Mouse (Mus musculus): Measurements from ENCODE around the gene Klf7. TPM values are rescaled to one million over a fixed set of nuclear protein-coding genes. Genes with fewer than 3 reads are reported as not detected.
A peak's percentile ranks its signal among the peaks of the same experiment; 100 is the strongest.
"Not testable (repeated sequence)": the region's sequence is repeated elsewhere in the genome, so short reads cannot be mapped to it uniquely, and the experiment has no call there.

Gene Klf7
- polyA plus RNA-seq, 1 experiment from 2014 or later: 22.9 TPM

DNA sequence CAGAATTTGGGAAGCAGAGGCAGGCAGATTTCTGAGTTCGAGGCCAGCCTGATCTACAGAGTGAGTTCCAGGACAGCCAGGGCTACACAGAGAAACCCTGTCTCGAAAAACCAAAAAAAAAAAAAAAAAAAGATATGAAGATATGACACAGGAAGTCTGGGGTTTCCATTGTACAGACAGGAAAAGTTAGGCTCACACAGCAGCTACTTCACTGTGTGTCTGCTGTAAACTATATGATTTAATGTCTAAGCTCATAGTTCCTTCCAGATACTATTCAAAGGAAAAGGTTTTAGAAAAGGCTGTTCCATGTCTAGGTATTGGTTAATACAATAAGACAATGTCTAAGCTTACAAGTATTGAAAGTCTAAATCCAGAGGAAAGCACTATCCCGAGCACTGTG is 13.4 kb downstream of the Klf7 start:
- H3K27me3 ChIP-seq (ENCODE audit: control insufficient read depth, insufficient read depth, low read length); H3K4me1 ChIP-seq (ENCODE audit: control insufficient read depth, insufficient read depth, low read length); H3K4me3 ChIP-seq (replicated peaks; ENCODE audit: low read length); H3K36me3 ChIP-seq (ENCODE audit: control insufficient read depth, insufficient read depth, low read length); ATAC-seq (ENCODE audit: insufficient read depth, low FRiP score); H3K4me2 ChIP-seq (ENCODE audit: low read depth, low read length); H3K27ac ChIP-seq (ENCODE audit: low read length); H3K9me3 ChIP-seq (replicated peaks; ENCODE audit: control insufficient read depth, low read length); H3K9ac ChIP-seq (ENCODE audit: low read length): not testable (repeated sequence)
- WGBS: 78% methylated on average over 3 of the region's 3 CpGs

DNA sequence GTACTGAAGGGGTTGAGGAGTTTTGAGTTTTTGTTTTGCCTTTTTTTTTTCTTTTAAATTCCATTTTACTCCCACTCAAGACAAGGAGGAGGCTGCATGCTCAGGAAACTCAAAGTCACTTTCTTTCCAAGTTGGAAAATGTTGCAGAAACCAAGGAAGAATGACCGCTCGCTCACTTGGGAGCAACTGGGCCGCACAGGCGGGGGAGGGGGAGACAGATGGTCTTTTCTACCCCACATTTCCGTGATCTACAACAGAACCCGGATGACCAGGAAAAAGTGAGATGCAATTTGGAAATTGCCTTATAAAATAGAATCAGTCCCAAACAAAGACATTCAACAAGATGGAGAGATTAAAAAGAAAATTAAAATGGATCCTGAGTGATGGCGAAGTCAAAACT is 14.6 kb downstream of the Klf7 start:
- no peaks in the 10 kb centered on the region for H3K9me3 ChIP-seq (replicated peaks; ENCODE audit: control insufficient read depth, low read length)
- H3K9ac ChIP-seq (ENCODE audit: low read length): no peak overlapping the region
- H3K4me3 ChIP-seq (replicated peaks; ENCODE audit: low read length): no peak overlapping the region
- no peak for ATAC-seq (ENCODE audit: insufficient read depth, low FRiP score)
- 0 out of 2 replicates have a peak, but pooled peaks cover 2% of the 10 kb centered on the region for H3K36me3 ChIP-seq (ENCODE audit: control insufficient read depth, insufficient read depth, low read length)
- WGBS: 72% methylated on average over 7 of the region's 7 CpGs
- no peak overlapping the region for H3K27ac ChIP-seq (ENCODE audit: low read length)
- H3K4me2 ChIP-seq (ENCODE audit: low read depth, low read length): no peak overlapping the region
- peaks cover 10% of the 10 kb centered on the region for H3K4me1 ChIP-seq (ENCODE audit: control insufficient read depth, insufficient read depth, low read length)
- H3K27me3 ChIP-seq (ENCODE audit: control insufficient read depth, insufficient read depth, low read length): no peaks in the 10 kb centered on the region

DNA sequence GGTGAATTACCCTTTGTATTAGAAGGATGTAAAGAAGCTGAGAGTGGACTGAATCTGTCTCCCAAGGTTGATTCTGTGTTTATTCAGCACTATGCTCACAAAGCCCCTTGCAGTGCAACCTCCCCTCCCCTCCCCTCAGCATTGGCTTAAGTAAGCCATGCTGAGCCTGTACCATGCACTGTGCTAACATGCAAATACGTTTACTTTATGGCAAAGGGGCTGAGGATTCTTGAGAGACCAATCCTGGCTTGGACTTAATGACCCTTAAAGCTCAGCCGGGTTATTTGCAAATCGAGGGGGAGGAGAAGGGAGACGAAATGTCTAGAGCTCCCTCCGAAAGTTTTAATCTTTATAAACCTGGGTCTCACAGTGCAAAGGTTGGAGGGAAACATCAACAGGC is 16.0 kb downstream of the Klf7 start:
- no peak overlapping the region for H3K9ac ChIP-seq (ENCODE audit: low read length)
- H3K4me3 ChIP-seq (replicated peaks; ENCODE audit: low read length): no peak overlapping the region
- peaks cover 10% of the 10 kb centered on the region for H3K4me1 ChIP-seq (ENCODE audit: control insufficient read depth, insufficient read depth, low read length)
- no peak for ATAC-seq (ENCODE audit: insufficient read depth, low FRiP score)
- H3K9me3 ChIP-seq (replicated peaks; ENCODE audit: control insufficient read depth, low read length): no peaks in the 10 kb centered on the region
- 21% methylated on average over 5 of the region's 5 CpGs for WGBS
- 0 out of 2 replicates have a peak, but pooled peaks cover 2% of the 10 kb centered on the region for H3K36me3 ChIP-seq (ENCODE audit: control insufficient read depth, insufficient read depth, low read length)
- 0 out of 2 replicates have a peak overlapping the region, but pooled peaks have one; percentile 23 for H3K4me2 ChIP-seq (ENCODE audit: low read depth, low read length)
- H3K27ac ChIP-seq (ENCODE audit: low read length): peak overlapping the region; percentile 43; the same call in 1 of the 2 replicates
- no peaks in the 10 kb centered on the region for H3K27me3 ChIP-seq (ENCODE audit: control insufficient read depth, insufficient read depth, low read length)

DNA sequence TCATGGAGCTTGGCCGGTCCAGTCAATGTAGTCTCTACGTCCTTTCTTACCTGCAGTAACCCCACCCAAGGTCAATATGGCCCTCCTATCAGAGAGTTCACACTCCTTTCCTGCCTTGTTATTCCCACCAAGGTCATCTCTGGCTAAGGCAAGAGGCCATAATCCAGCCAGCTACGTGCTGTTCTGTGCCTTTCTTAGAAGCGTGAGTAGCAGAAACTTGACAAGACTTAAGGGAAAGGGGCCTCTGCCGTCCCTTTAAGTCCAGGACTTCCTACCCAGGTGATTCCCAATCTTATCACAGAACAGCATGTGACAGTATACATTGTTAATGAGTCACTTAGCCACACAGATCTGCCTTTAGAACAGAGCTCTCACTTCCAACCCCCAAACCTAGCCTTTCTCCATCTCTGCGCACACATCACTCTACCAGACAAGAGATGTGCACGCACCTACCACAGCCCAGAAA is 16.9 kb downstream of the Klf7 start:
- H3K4me2 ChIP-seq (ENCODE audit: low read depth, low read length): no peak overlapping the region; the same call in 1 of the 2 replicates
- H3K36me3 ChIP-seq (ENCODE audit: control insufficient read depth, insufficient read depth, low read length): 0 out of 2 replicates have a peak, but pooled peaks cover 2% of the 10 kb centered on the region
- no peak overlapping the region for H3K4me3 ChIP-seq (replicated peaks; ENCODE audit: low read length)
- peak; percentile 79 for ATAC-seq (ENCODE audit: insufficient read depth, low FRiP score)
- H3K27me3 ChIP-seq (ENCODE audit: control insufficient read depth, insufficient read depth, low read length): no peaks in the 10 kb centered on the region
- no peak overlapping the region for H3K9ac ChIP-seq (ENCODE audit: low read length)
- H3K27ac ChIP-seq (ENCODE audit: low read length): peak overlapping the region; percentile 63
- peaks cover 10% of the 10 kb centered on the region for H3K4me1 ChIP-seq (ENCODE audit: control insufficient read depth, insufficient read depth, low read length)
- 55% methylated on average over 7 of the region's 7 CpGs for WGBS
- H3K9me3 ChIP-seq (replicated peaks; ENCODE audit: control insufficient read depth, low read length): no peaks in the 10 kb centered on the region

DNA sequence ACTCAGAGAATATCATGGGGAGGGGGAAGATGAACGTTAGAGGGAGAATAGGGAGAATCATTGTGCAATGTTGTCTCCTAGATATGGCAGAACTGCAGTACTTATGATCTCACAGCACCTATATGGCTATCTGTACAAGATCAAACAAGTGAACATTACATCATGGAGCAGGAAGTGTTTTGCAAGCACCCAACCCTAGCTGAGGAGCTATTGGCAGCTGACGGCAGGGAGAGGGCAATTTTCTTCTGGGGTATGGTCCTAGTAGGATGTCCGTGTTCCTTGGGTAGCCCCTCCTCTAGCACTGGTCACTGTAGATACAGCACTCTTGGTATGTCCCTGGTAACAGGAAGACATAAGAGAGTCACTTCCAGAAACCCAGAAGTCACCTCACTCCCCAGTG is 17.4 kb downstream of the Klf7 start:
- H3K36me3 ChIP-seq (ENCODE audit: control insufficient read depth, insufficient read depth, low read length): 0 out of 2 replicates have a peak, but pooled peaks cover 2% of the 10 kb centered on the region
- peaks cover 10% of the 10 kb centered on the region for H3K4me1 ChIP-seq (ENCODE audit: control insufficient read depth, insufficient read depth, low read length)
- H3K4me3 ChIP-seq (replicated peaks; ENCODE audit: low read length): no peak overlapping the region
- no peaks in the 10 kb centered on the region for H3K9me3 ChIP-seq (replicated peaks; ENCODE audit: control insufficient read depth, low read length)
- no peaks in the 10 kb centered on the region for H3K27me3 ChIP-seq (ENCODE audit: control insufficient read depth, insufficient read depth, low read length)
- 73% methylated on average over 3 of the region's 3 CpGs for WGBS
- no peak overlapping the region for H3K9ac ChIP-seq (ENCODE audit: low read length)
- no peak overlapping the region; the same call in 1 of the 2 replicates for H3K4me2 ChIP-seq (ENCODE audit: low read depth, low read length)
- 0 out of 2 replicates have a peak, but pooled peaks have one; percentile 32 for ATAC-seq (ENCODE audit: insufficient read depth, low FRiP score)
- H3K27ac ChIP-seq (ENCODE audit: low read length): peak overlapping the region; percentile 63

DNA sequence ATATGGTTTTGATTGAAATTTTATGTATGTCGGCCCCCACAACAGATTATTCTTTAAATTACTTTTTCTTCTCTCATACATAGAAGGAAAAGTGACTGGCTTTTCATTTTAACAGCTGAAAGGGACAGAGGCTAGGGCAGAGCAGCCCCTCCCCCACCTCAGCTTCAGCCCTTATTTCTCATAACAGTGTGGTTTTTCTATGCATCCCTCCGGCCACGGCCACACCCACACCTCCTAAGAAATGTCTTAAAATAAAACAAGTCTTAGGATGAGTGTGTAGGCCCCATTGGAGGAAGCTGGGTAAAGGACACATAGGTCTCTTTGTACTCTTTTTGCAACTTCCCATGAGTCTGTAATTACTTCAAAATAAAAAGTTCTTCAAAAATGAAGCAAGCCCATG is 20.8 kb downstream of the Klf7 start:
- H3K9me3 ChIP-seq (replicated peaks; ENCODE audit: control insufficient read depth, low read length): no peaks in the 10 kb centered on the region
- H3K4me3 ChIP-seq (replicated peaks; ENCODE audit: low read length): no peak overlapping the region
- no peak overlapping the region for H3K27ac ChIP-seq (ENCODE audit: low read length)
- H3K27me3 ChIP-seq (ENCODE audit: control insufficient read depth, insufficient read depth, low read length): no peaks in the 10 kb centered on the region
- H3K4me1 ChIP-seq (ENCODE audit: control insufficient read depth, insufficient read depth, low read length): peaks cover 26% of the 10 kb centered on the region
- 0 out of 2 replicates have a peak, but pooled peaks cover 2% of the 10 kb centered on the region for H3K36me3 ChIP-seq (ENCODE audit: control insufficient read depth, insufficient read depth, low read length)
- WGBS: 52% methylated on average over 3 of the region's 3 CpGs
- no peak overlapping the region for H3K9ac ChIP-seq (ENCODE audit: low read length)
- no peak overlapping the region for H3K4me2 ChIP-seq (ENCODE audit: low read depth, low read length)
- no peak for ATAC-seq (ENCODE audit: insufficient read depth, low FRiP score)

DNA sequence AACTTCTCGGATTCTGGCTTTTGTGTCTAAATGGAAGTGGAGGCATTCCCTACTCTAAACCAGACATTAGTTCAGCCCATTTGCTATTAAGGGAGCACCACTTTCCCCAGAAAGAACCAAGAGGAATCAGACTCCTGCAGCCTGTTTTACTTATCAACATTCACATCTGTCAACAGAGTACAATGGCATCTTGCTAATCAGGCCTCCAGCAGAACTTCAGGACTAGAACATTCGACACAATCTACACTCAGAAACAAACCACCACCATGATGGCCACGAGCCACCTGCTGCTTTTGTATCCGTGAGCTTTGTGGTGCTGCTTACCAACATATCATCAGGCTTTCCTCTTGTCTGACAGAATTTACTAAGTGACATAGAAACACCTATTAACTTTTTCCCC is 23.3 kb downstream of the Klf7 start:
- H3K4me3 ChIP-seq (replicated peaks; ENCODE audit: low read length): no peak overlapping the region
- ATAC-seq (ENCODE audit: insufficient read depth, low FRiP score): no peak
- WGBS: 54% methylated on average over 4 of the region's 4 CpGs

DNA sequence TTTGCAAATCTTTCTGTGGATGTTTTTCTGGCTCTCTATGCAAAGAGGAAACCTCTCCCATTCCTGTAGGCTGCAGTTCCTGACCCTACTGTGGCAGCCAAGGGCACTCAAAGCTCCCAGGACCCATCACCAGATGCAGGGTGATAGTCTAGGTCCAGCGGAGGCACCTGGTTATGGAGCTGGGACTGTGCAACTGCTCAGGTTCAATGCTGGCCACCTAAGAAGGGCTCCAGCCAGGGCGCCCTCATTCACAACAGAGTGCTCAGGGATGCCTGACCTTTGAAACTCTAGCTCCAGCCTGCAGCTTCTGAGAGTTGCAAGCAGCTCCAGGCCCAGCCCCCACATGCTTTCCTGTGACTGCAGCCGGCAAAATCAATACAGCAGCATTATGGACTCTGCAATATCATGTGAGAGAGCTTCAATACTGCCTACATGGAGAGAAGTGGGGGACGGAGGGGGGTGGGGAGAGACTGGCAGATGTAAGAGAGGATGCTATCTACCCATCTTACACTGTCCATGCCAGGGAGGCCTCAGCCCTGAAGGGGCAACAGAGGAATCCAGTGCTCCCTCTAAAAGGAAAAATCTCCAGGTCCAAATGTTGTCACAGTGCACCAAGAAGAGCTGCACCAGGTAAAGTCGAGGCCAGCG is 24.3 kb downstream of the Klf7 start:
- Histone ChIP-seq H3K27me3 (ENCODE audit: control insufficient read depth, insufficient read depth, low read length) (no peaks in the 10 kb centered on the region), H3K4me3 (replicated peaks; ENCODE audit: low read length) (no peak overlapping the region), H3K4me1 (ENCODE audit: control insufficient read depth, insufficient read depth, low read length) (peaks cover 19% of the 10 kb centered on the region), H3K27ac (ENCODE audit: low read length) (peak overlapping the region; percentile 73), H3K9ac (ENCODE audit: low read length) (no peak overlapping the region), H3K4me2 (ENCODE audit: low read depth, low read length) (no peak overlapping the region), H3K36me3 (ENCODE audit: control insufficient read depth, insufficient read depth, low read length) (no peaks in the 10 kb centered on the region), H3K9me3 (replicated peaks; ENCODE audit: control insufficient read depth, low read length) (no peaks in the 10 kb centered on the region)
- WGBS: 54% methylated on average over 6 of the region's 6 CpGs
- peak; percentile 50; the same call in 1 of the 2 replicates for ATAC-seq (ENCODE audit: insufficient read depth, low FRiP score)

More for the DNA sequence above, 23.3 kb downstream of the Klf7 start:
- no peak overlapping the region for H3K9ac ChIP-seq (ENCODE audit: low read length)
- H3K27me3 ChIP-seq (ENCODE audit: control insufficient read depth, insufficient read depth, low read length): no peaks in the 10 kb centered on the region
- no peak overlapping the region for H3K27ac ChIP-seq (ENCODE audit: low read length)
- H3K9me3 ChIP-seq (replicated peaks; ENCODE audit: control insufficient read depth, low read length): no peaks in the 10 kb centered on the region
- no peak overlapping the region for H3K4me2 ChIP-seq (ENCODE audit: low read depth, low read length)
- 0 out of 2 replicates have a peak, but pooled peaks cover under 1% of the 10 kb centered on the region for H3K36me3 ChIP-seq (ENCODE audit: control insufficient read depth, insufficient read depth, low read length)
- H3K4me1 ChIP-seq (ENCODE audit: control insufficient read depth, insufficient read depth, low read length): peaks cover 19% of the 10 kb centered on the region

DNA sequence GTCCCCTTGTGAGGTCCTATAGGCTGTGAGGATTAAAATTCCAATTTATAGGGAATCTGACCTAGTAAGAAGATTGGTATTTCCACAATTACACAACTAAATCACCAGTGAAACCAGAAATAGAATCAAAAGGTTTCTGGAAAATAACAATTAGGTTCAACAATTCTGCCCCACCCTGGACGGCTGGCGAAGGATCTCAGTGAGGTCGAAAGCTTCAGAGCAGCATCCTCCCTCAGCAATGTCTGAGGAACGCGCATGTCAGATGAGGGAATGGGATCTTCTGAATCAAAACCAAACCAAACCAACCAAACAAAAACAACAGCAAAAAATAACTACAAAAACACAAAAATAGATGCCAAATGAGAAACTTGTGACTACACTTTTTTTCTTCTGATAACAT is 29.1 kb downstream of the Klf7 start:
- Histone ChIP-seq H3K9me3 (replicated peaks; ENCODE audit: control insufficient read depth, low read length) (no peaks in the 10 kb centered on the region), H3K4me1 (ENCODE audit: control insufficient read depth, insufficient read depth, low read length) (peaks cover 22% of the 10 kb centered on the region), H3K27ac (ENCODE audit: low read length) (no peak overlapping the region), H3K36me3 (ENCODE audit: control insufficient read depth, insufficient read depth, low read length) (no peaks in the 10 kb centered on the region), H3K9ac (ENCODE audit: low read length) (no peak overlapping the region), H3K27me3 (ENCODE audit: control insufficient read depth, insufficient read depth, low read length) (no peaks in the 10 kb centered on the region), H3K4me3 (replicated peaks; ENCODE audit: low read length) (no peak overlapping the region), H3K4me2 (ENCODE audit: low read depth, low read length) (no peak overlapping the region)
- no peak for ATAC-seq (ENCODE audit: insufficient read depth, low FRiP score)
- WGBS: 86% methylated on average over 5 of the region's 5 CpGs
